Mouse (Mus musculus): Measurements from ENCODE around the gene Sval2. TPM values are rescaled to one million over a fixed set of nuclear protein-coding genes. Genes with fewer than 3 reads are reported as not detected.

The Sval2 gene
- not detected in 2 replicates for polyA plus RNA-seq (2015; fragmentation: Nextera tagmentation; extraction: Ambion mirVana)

GRCm38 (mm10) chr6:41852689-41853088 is at the start of gene Sval2:
Sval2 (plus strand) TSS chr6:41852989.
- Histone ChIP-seq H3K27ac (replicated peaks) (no peak within 1 kb of the TSS), H3K4me1 (replicated peaks; ENCODE audit: control insufficient read depth, insufficient read depth) (no peaks in the 10 kb centered on the region), H3K9ac (ENCODE audit: low read length) (no peak within 1 kb of the TSS), H3K36me3 (ENCODE audit: control insufficient read depth, insufficient read depth, low read length) (no peaks in the 10 kb centered on the region), H3K4me3 (ENCODE audit: low read depth, low read length) (no peak within 1 kb of the TSS), H3K4me2 (replicated peaks; ENCODE audit: low read depth) (no peak within 1 kb of the TSS), H3K27me3 (ENCODE audit: control insufficient read depth, insufficient read depth, low read length) (no peaks in the 10 kb centered on the region), H3K9me3 (ENCODE audit: control insufficient read depth, low read length) (no peaks in the 10 kb centered on the region)
- TF ChIP-seq CTCF (IDR thresholded peaks at IDR 0.05; ENCODE audit: low read depth) (no peak), EP300 (optimal IDR thresholded peaks at IDR 0.05) (no peak)
- DNase-seq (ENCODE audit: low spot score) (no peak), ATAC-seq (ENCODE audit: low FRiP score, low TSS enrichment) (no peak)
- WGBS, result 73% methylated on average over 3 of the region's 3 CpGs

- no peak for TF ChIP-seq EP300 (optimal IDR thresholded peaks at IDR 0.05)
- no peak for TF ChIP-seq CTCF (IDR thresholded peaks at IDR 0.05; ENCODE audit: low read depth)
- ATAC-seq (ENCODE audit: low FRiP score, low TSS enrichment), result no peak
- H3K36me3 ChIP-seq (ENCODE audit: control insufficient read depth, insufficient read depth, low read length), result no peaks in the 10 kb centered on the region
Observed at GRCm38 (mm10) chr6:41824086-41824485, 28.7 kb upstream of the Sval2 start.

GRCm38 (mm10) chr6:41829516-41829915 is 23.3 kb upstream of the Sval2 start:
- no peaks in the 10 kb centered on the region for H3K27me3 ChIP-seq (ENCODE audit: control insufficient read depth, insufficient read depth, low read length)
- DNase-seq (ENCODE audit: low spot score) (no peak), ATAC-seq (ENCODE audit: low FRiP score, low TSS enrichment) (no peak)
- no peak overlapping the region for H3K4me2 ChIP-seq (replicated peaks; ENCODE audit: low read depth)
- 66% methylated on average over 2 of the region's 2 CpGs for WGBS
- H3K9me3 ChIP-seq (ENCODE audit: control insufficient read depth, low read length), result no peaks in the 10 kb centered on the region
- H3K27ac ChIP-seq (replicated peaks), result no peak overlapping the region
- no peak overlapping the region for H3K9ac ChIP-seq (ENCODE audit: low read length)
- no peaks in the 10 kb centered on the region for H3K36me3 ChIP-seq (ENCODE audit: control insufficient read depth, insufficient read depth, low read length)
- TF ChIP-seq CTCF (IDR thresholded peaks at IDR 0.05; ENCODE audit: low read depth), result no peak
- TF ChIP-seq EP300 (optimal IDR thresholded peaks at IDR 0.05), result no peak
- H3K4me1 ChIP-seq (replicated peaks; ENCODE audit: control insufficient read depth, insufficient read depth), result no peaks in the 10 kb centered on the region
- no peak overlapping the region for H3K4me3 ChIP-seq (ENCODE audit: low read depth, low read length)

More at GRCm38 (mm10) chr6:41824086-41824485, 28.7 kb upstream of the Sval2 start:
- no peak overlapping the region for H3K4me2 ChIP-seq (replicated peaks; ENCODE audit: low read depth)
- no peaks in the 10 kb centered on the region for H3K9me3 ChIP-seq (ENCODE audit: control insufficient read depth, low read length)
- DNase-seq (ENCODE audit: low spot score), result no peak
- no peak overlapping the region for H3K27ac ChIP-seq (replicated peaks)
- no peak overlapping the region for H3K9ac ChIP-seq (ENCODE audit: low read length)
- H3K4me1 ChIP-seq (replicated peaks; ENCODE audit: control insufficient read depth, insufficient read depth), result no peaks in the 10 kb centered on the region
- H3K4me3 ChIP-seq (ENCODE audit: low read depth, low read length), result no peak overlapping the region
- no peaks in the 10 kb centered on the region for H3K27me3 ChIP-seq (ENCODE audit: control insufficient read depth, insufficient read depth, low read length)

- no peak for TF ChIP-seq EP300 (optimal IDR thresholded peaks at IDR 0.05)
- no peak for TF ChIP-seq CTCF (IDR thresholded peaks at IDR 0.05; ENCODE audit: low read depth)
- no peaks in the 10 kb centered on the region for H3K4me1 ChIP-seq (replicated peaks; ENCODE audit: control insufficient read depth, insufficient read depth)
- no peak within 1 kb of the TSS for H3K9ac ChIP-seq (ENCODE audit: low read length)
- no peak for DNase-seq (ENCODE audit: low spot score)
- no peaks in the 10 kb centered on the region for H3K36me3 ChIP-seq (ENCODE audit: control insufficient read depth, insufficient read depth, low read length)
- no peak for ATAC-seq (ENCODE audit: low FRiP score, low TSS enrichment)
- 70% methylated on average over 2 of the region's 2 CpGs for WGBS
- H3K4me3 ChIP-seq (ENCODE audit: low read depth, low read length), result no peak within 1 kb of the TSS
- H3K27me3 ChIP-seq (ENCODE audit: control insufficient read depth, insufficient read depth, low read length), result no peaks in the 10 kb centered on the region
- no peak within 1 kb of the TSS for H3K27ac ChIP-seq (replicated peaks)
- H3K9me3 ChIP-seq (ENCODE audit: control insufficient read depth, low read length), result no peaks in the 10 kb centered on the region
- H3K4me2 ChIP-seq (replicated peaks; ENCODE audit: low read depth), result no peak within 1 kb of the TSS
Observed at GRCm38 (mm10) chr6:41847235-41847634, 5.6 kb upstream of the Sval2 start, which contains the start of gene Pip. Pip (plus strand) TSS chr6:41847535.

GRCm38 (mm10) chr6:41864038-41864437 is 11.2 kb downstream of the Sval2 start:
- 62% methylated on average over 2 of the region's 2 CpGs for WGBS
- ATAC-seq (ENCODE audit: low FRiP score, low TSS enrichment) (no peak), DNase-seq (ENCODE audit: low spot score) (no peak)
- no peaks in the 10 kb centered on the region for H3K27me3 ChIP-seq (ENCODE audit: control insufficient read depth, insufficient read depth, low read length)
- no peaks in the 10 kb centered on the region for H3K36me3 ChIP-seq (ENCODE audit: control insufficient read depth, insufficient read depth, low read length)
- TF ChIP-seq CTCF (IDR thresholded peaks at IDR 0.05; ENCODE audit: low read depth) (no peak), EP300 (optimal IDR thresholded peaks at IDR 0.05) (no peak)
- no peaks in the 10 kb centered on the region for H3K9me3 ChIP-seq (ENCODE audit: control insufficient read depth, low read length)
- H3K4me1 ChIP-seq (replicated peaks; ENCODE audit: control insufficient read depth, insufficient read depth), result no peaks in the 10 kb centered on the region
- no peak overlapping the region for H3K4me3 ChIP-seq (ENCODE audit: low read depth, low read length)
- no peak overlapping the region for H3K4me2 ChIP-seq (replicated peaks; ENCODE audit: low read depth)
- no peak overlapping the region for H3K9ac ChIP-seq (ENCODE audit: low read length)
- H3K27ac ChIP-seq (replicated peaks), result no peak overlapping the region

GRCm38 (mm10) chr6:41911625-41912024 is 58.8 kb downstream of the Sval2 start:
- no peak for ATAC-seq (ENCODE audit: low FRiP score, low TSS enrichment)
- Histone ChIP-seq H3K9me3 (ENCODE audit: control insufficient read depth, low read length) (no peaks in the 10 kb centered on the region), H3K4me3 (ENCODE audit: low read depth, low read length) (no peak overlapping the region), H3K36me3 (ENCODE audit: control insufficient read depth, insufficient read depth, low read length) (no peaks in the 10 kb centered on the region), H3K27me3 (ENCODE audit: control insufficient read depth, insufficient read depth, low read length) (no peaks in the 10 kb centered on the region), H3K27ac (replicated peaks) (no peak overlapping the region), H3K4me2 (replicated peaks; ENCODE audit: low read depth) (no peak overlapping the region), H3K4me1 (replicated peaks; ENCODE audit: control insufficient read depth, insufficient read depth) (no peaks in the 10 kb centered on the region), H3K9ac (ENCODE audit: low read length) (no peak overlapping the region)
- TF ChIP-seq CTCF (IDR thresholded peaks at IDR 0.05; ENCODE audit: low read depth) (no peak), EP300 (optimal IDR thresholded peaks at IDR 0.05) (no peak)
- DNase-seq (ENCODE audit: low spot score), result no peak
- 71% methylated on average over 5 of the region's 5 CpGs for WGBS

Other genes starting within 250 kb of the Sval2 start
- 23.5 and 24.3 TPM in 2 replicates for gene Ephb6, start 247.5 kb upstream of the Sval2 start, polyA plus RNA-seq (2015; fragmentation: Nextera tagmentation; extraction: Ambion mirVana)
- 7.1 and 8.4 TPM in 2 replicates for gene Trpv6, start 216.6 kb upstream of the Sval2 start, polyA plus RNA-seq (2015; fragmentation: Nextera tagmentation; extraction: Ambion mirVana)
- not detected in 2 replicates for gene Trpv5, start 172.2 kb upstream of the Sval2 start, polyA plus RNA-seq (2015; fragmentation: Nextera tagmentation; extraction: Ambion mirVana)
- gene Llcfc1, start 168.6 kb upstream of the Sval2 start, polyA plus RNA-seq (2015; fragmentation: Nextera tagmentation; extraction: Ambion mirVana), result not detected in 2 replicates
- gene Kel, start 148.7 kb upstream of the Sval2 start, polyA plus RNA-seq (2015; fragmentation: Nextera tagmentation; extraction: Ambion mirVana), result 0.29 and 0.45 TPM in 2 replicates
- not detected in 2 replicates for gene Olfr459, start 77.8 kb upstream of the Sval2 start, polyA plus RNA-seq (2015; fragmentation: Nextera tagmentation; extraction: Ambion mirVana)
- gene Pip, start 5.5 kb upstream of the Sval2 start, polyA plus RNA-seq (2015; fragmentation: Nextera tagmentation; extraction: Ambion mirVana), result not detected in 2 replicates
- not detected in 2 replicates for gene Sval1, start 98.6 kb downstream of the Sval2 start, polyA plus RNA-seq (2015; fragmentation: Nextera tagmentation; extraction: Ambion mirVana)
- not detected in 2 replicates for gene Sval3, start 115.2 kb downstream of the Sval2 start, polyA plus RNA-seq (2015; fragmentation: Nextera tagmentation; extraction: Ambion mirVana)
- not detected in 2 replicates for gene Sva, start 185.4 kb downstream of the Sval2 start, polyA plus RNA-seq (2015; fragmentation: Nextera tagmentation; extraction: Ambion mirVana)

All from stomach, postnatal 0 days (tissue).